Mouse (Mus musculus) MEL-GATA-1-ER (cell line): ENCODE measurements around the gene Tbata.

Source experiments
- DNase-seq: peaks from one replicate; pipeline ENCODE4 v3.0.0-alpha.2; 2012; ENCODE audit warnings: low read depth; ENCODE audit errors: extremely low read depth

Tbata gene

GRCm38 (mm10) chr10:61208114-61208684, 36.4 kb downstream of the Tbata start:
- DNase-seq, result no peak

GRCm38 (mm10) chr10:61211105-61211504, 39.4 kb downstream of the Tbata start:
- DNase-seq, result no peak

- peak; percentile 49 for DNase-seq
These were observed 40.0 kb downstream of the Tbata start for GRCm38 (mm10) chr10:61211743-61212142.

DNA sequence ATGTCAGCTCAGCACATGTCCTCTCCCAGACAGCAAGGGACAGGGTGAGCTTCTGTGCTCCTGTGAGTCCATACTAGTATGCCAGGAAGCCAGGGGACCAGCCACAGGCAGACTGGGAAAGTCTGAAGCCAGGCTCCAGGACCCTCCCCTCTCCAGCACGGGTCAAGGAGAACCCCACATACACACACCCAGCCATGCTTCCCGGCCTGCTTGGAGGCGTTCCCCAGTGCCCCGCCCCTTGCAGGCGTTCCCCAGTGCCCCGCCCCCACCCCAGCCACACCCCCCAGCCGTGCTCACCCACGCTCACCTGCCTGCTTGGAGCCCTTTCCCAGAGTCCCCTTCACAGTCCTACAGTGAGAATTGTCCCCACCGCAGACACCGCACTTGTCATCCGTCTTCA, 41.1 kb downstream of the Tbata start:
- DNase-seq, result no peak

DNA sequence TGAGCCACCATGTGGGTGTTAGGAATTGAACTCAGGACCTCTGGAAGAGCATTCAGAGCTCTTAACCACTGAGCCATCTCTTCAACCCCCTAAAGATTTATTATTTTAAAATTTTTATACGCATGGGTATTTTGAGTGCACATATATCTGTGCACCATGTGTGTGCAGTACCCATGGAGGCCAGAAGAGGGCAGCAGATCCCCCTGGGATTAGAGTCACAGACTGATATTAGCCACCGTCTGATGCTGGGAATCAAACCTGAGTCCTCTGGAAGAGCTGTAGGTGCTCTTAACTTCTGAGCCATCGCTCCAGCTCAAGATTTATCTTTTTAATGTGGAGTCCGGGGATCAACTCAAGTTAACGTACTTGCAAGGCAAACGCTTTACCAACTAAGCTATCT, 43.9 kb downstream of the Tbata start:
- DNase-seq, result peak; percentile 28

DNA sequence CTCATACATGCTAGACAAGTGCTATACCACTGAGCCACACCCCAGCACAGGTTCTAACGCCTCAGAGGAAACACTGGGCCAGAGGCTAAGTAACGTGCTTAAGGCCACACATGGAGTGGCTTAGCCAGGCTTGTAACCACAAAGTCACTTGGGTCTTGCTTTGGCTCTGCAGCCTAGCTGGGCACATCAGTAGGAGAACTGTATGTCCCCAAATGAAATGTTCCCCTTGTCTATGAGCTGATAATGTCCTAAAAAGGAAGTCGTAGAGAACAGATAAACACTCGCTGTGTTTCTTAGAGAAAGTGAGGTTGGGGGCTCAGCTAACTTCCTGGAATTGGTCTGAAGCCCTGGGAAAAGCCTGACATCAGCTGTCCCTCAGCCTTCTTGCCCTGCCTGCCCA, 44.4 kb downstream of the Tbata start:
- peak; percentile 88 for DNase-seq

GRCm38 (mm10) chr10:61219318-61219717, 47.6 kb downstream of the Tbata start:
- DNase-seq, result no peak

DNA sequence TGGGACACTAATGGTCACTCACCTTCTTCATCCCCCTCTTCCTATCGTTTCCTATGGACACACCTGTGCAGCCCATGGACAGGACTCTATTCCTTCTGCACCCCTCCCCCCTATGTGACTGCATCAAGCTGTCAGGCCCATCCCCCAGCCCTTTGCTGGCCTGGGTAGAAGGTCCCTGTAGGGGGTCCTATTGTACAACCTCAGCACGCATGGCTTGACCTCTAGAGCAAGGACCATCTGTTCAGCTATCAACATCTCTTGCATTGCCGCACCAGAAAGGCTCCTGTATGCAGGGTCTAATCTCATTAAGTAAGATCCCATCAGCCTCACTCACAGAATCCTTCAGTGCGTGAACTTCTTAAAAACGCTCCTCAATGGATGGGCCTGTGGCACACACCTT, 53.9 kb downstream of the Tbata start:
- DNase-seq, result no peak

- no peak for DNase-seq
These were observed 55.1 kb downstream of the Tbata start for GRCm38 (mm10) chr10:61226784-61227396.

DNA sequence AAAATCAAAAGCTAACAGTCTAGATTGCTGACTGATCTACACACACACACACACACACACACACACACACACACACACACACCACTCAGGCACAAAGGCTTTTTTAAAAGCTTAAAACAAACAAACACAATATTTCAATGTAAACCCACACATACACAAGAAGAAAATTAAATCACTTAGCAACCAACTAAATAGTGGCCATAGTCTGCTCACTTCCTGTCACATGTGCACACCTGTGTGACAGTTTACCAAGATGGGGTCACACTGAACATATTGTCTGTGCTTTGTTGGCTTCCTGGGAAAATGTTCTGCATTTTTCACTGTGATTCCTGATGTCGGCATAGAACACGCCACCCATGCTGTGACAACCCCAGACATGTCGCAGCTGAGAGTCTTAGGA, 60.0 kb downstream of the Tbata start:
- no peak for DNase-seq

DNA sequence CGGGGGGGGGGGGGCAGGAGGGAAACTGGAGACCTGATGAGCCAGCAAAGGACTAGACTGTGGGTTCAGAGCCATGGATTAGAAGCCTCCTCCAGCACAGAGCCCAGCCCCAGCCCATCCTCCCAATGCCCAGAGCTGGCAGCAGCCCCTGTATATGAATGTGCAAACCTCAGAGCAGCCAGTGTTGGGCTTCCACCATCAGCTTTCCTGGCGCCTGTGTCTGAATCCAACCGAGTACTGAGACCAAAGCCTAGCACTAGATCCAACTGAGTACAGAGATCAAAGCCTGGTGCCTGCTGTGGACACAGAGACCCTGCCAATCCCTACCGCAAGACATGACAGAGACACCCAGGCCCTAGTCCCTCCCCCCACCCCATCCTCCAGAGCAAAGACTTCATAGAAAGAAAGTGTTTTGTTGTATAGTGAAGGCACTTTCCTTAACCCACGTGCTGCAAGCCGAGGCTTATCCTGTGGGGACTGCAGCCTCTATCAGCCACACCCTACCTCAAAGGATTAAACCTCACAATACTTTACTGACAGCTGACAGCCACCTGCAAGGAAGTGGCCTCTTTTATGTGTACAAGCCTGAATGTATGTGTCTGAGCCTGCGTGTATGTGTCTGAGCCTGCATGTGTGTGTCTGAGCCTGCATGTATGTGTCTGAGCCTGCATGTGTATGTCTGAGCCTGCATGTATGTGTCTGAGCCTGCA, 61.3 kb downstream of the Tbata start:
- DNase-seq, result no peak

DNA sequence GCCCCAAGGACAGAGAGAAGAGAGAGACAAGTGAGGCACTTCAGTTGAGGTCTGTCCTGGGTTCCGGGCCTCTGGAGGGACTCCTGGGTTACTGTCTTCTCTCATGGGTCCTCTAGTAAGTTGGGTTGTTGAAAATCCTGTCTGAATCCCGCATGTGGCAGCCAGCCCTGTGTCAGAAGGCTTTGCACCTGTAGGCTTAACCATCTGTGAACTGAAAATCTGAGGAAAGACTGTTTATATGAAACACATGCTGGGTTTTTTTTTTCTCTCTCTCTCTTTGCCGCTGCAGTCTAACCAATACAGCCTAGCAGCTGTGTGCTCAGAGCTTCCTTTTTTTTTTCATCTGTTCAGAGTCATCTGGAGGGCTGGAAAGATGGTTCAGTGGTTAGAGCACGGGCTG, 62.6 kb downstream of the Tbata start:
- no peak for DNase-seq

GRCm38 (mm10) chr10:61235677-61236267, 64.0 kb downstream of the Tbata start:
- no peak for DNase-seq

DNA sequence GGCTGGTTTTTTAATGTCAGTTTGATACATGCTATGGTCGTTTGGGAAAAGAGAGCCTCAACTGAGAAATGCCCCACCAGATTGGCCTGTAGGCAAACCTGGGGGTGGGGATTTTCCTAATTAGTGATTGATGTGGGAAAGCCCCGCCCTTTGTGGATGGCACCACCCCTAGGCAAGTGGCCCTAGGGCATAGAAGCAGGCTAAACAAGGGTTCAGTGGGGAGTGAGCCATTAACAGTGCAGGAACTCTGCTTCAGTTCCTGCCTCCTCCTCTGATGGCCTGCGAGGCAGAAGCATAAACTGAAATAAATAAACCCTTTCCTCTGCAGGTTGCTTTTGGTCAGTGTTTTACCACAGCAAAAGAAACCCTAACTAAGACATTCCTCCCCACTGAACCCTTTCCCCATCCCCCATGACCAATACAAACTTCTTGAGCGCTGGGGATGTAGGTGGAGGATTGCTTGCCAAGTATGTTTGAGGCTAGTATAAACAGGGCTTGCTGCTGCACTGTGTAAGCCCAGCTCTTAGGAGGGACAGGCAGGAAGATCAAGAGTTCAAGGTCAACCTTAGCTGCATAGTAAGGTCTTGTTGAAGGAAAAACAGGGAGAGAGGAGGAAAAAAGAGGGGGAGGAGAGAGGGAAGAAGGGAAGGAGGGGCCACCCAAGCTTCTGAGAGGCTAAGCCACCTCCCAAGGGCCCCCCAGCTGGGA, 65.1 kb downstream of the Tbata start:
- no peak for DNase-seq

GRCm38 (mm10) chr10:61237391-61237785, 65.6 kb downstream of the Tbata start:
- DNase-seq, result no peak
